Mouse (Mus musculus) lung, postnatal 25 days (tissue): ENCODE measurements around the gene Vac14.
"Not testable (repeated sequence)": the region's sequence is repeated elsewhere in the genome, so short reads cannot be mapped to it uniquely, and the experiment has no call there.

ENCODE experiments used
- DNase-seq: peaks from one replicate; pipeline ENCODE4 v3.0.0; 2022; ENCODE audit warnings: low spot score

Gene Vac14

GRCm38 (mm10) chr8:110649286-110649685 is 30.9 kb downstream of the Vac14 start:
- DNase-seq = no peak

- no peak for DNase-seq
Observed at GRCm38 (mm10) chr8:110650838-110651237, 32.5 kb downstream of the Vac14 start.

GRCm38 (mm10) chr8:110651847-110652246 is 33.5 kb downstream of the Vac14 start:
- DNase-seq = no peak

- no peak for DNase-seq
Observed at GRCm38 (mm10) chr8:110654075-110655060, 36.0 kb downstream of the Vac14 start.

GRCm38 (mm10) chr8:110655827-110656226 is 37.4 kb downstream of the Vac14 start:
- no peak for DNase-seq

- no peak for DNase-seq
Observed at GRCm38 (mm10) chr8:110657661-110658060, 39.3 kb downstream of the Vac14 start.

GRCm38 (mm10) chr8:110660121-110660520 is 41.7 kb downstream of the Vac14 start:
- peak; percentile 34 for DNase-seq

- DNase-seq = no peak
Observed at GRCm38 (mm10) chr8:110662545-110662944, 44.2 kb downstream of the Vac14 start.

- no peak for DNase-seq
Observed at GRCm38 (mm10) chr8:110663015-110663742, 44.8 kb downstream of the Vac14 start.

GRCm38 (mm10) chr8:110664202-110664896 is 46.0 kb downstream of the Vac14 start:
- DNase-seq = no peak

GRCm38 (mm10) chr8:110665000-110665399 is 46.6 kb downstream of the Vac14 start:
- no peak for DNase-seq

- not testable (repeated sequence) for DNase-seq
Observed at GRCm38 (mm10) chr8:110667590-110668177, 49.3 kb downstream of the Vac14 start.

- DNase-seq = no peak
Observed at GRCm38 (mm10) chr8:110669932-110670628, 51.7 kb downstream of the Vac14 start.

- peak; percentile 45 for DNase-seq
Observed at GRCm38 (mm10) chr8:110671309-110671708, 52.9 kb downstream of the Vac14 start.

GRCm38 (mm10) chr8:110672133-110672532 is 53.7 kb downstream of the Vac14 start:
- peak; percentile 69 for DNase-seq

- DNase-seq = no peak
Observed at GRCm38 (mm10) chr8:110673168-110673567, 54.8 kb downstream of the Vac14 start.

GRCm38 (mm10) chr8:110674589-110674988 is 56.2 kb downstream of the Vac14 start:
- no peak for DNase-seq

- DNase-seq = peak; percentile 42
Observed at GRCm38 (mm10) chr8:110676702-110677101, 58.3 kb downstream of the Vac14 start.

- no peak for DNase-seq
Observed at GRCm38 (mm10) chr8:110677174-110677660, 58.8 kb downstream of the Vac14 start.

GRCm38 (mm10) chr8:110678989-110679388 is 60.6 kb downstream of the Vac14 start:
- DNase-seq = no peak

- peak; percentile 84 for DNase-seq
Observed at GRCm38 (mm10) chr8:110687726-110688125, 69.3 kb downstream of the Vac14 start.
